Comparison of ENCODE assay signal across 7 mouse cellular contexts in genomic region chr11:79711766-79712369, GRCm38 (mm10).
DNase-seq lines count a peak whose midpoint lies in the region; ATAC-seq and TF ChIP-seq lines count a peak whose summit lies in the region.

No protein-coding gene starts in this region.

- ATAC-seq in Patski: peak; percentile 3
- ATAC-seq in forebrain, embryonic 15.5 days (replicated peaks): no peak; the same call in 1 of the 2 replicates

- no peaks in the 10 kb centered on the region for H3K36me3 ChIP-seq in forebrain, embryonic 15.5 days

- peak overlapping the region; percentile 99 for H3K4me2 ChIP-seq in forebrain, embryonic 15.5 days (replicated peaks)

- peak overlapping the region; percentile 62 for H3K4me3 ChIP-seq in forebrain, embryonic 15.5 days

- no peak for TF ChIP-seq CTCF in Patski (IDR thresholded peaks at IDR 0.05)

- in situ Hi-C loops in Patski (cut with MboI; ENCODE audit: low pct_unique_long_range_greater_than_20kb): no loop called here

- H3K4me1 ChIP-seq in forebrain, embryonic 15.5 days: peaks cover 24% of the 10 kb centered on the region

- no peak overlapping the region for H3K27ac ChIP-seq in forebrain, embryonic 15.5 days (replicated peaks)

- 2% methylated on average over 46 of the region's 46 CpGs for whole genome bisulfite sequencing in forebrain, embryonic 15.5 days

- peak overlapping the region; percentile 56 for H3K9ac ChIP-seq in forebrain, embryonic 15.5 days (replicated peaks)

- CTCF ChIA-PET in Patski (lab: Charles Lee): interaction anchor here (3.2 kb wide), 1 partner anchor 208 kb away, joined by 18 read pairs; no protein-coding TSS in a partner anchor

- H3K9me3 ChIP-seq in forebrain, embryonic 15.5 days: no peaks in the 10 kb centered on the region

- no peaks in the 10 kb centered on the region for H3K27me3 ChIP-seq in Patski
- H3K27me3 ChIP-seq in forebrain, embryonic 15.5 days: peaks cover 33% of the 10 kb centered on the region

- peak; percentile 37 for DNase-seq in CD4-positive, CD25-positive, alpha-beta regulatory T cell, adult 2 months (ENCODE audit: low read depth, low spot score)
- DNase-seq in Patski (ENCODE audit: low read depth, low spot score): no peak
- DNase-seq in induced T-regulatory cell, adult 2 months (ENCODE audit: low read depth): peak; percentile 46
- peak; percentile 50 to 58 for DNase-seq in lung, postnatal 4 days
- no peak for DNase-seq in thymus, postnatal 36 days
- DNase-seq in spleen, postnatal 14 days (ENCODE audit: low spot score in 2 of 2): no peak

- POLR2A ChIA-PET in Patski (lab: Charles Lee): interaction anchor here (0.6 to 0.7 kb wide), 2 partner anchors 25 to 133 kb away, joined by 3 to 5 read pairs; no protein-coding TSS in a partner anchor

Comparison
In these comparisons a context has a peak if more than half of its experiments do, and no peak if none do; other contexts are left out.
1. DNase-seq: peak in CD4-positive, CD25-positive, alpha-beta regulatory T cell, adult 2 months (single experiment), induced T-regulatory cell, adult 2 months (single experiment) and lung, postnatal 4 days (2 of 2); none in Patski (single experiment), thymus, postnatal 36 days (0 of 2) and spleen, postnatal 14 days (0 of 2).